Mouse (Mus musculus) brain, embryonic 14.5 days (tissue): Measurements from ENCODE around the gene Rims1. TPM values are rescaled to one million over a fixed set of nuclear protein-coding genes. Genes with fewer than 3 reads are reported as not detected.

ENCODE experiments used
- DNase-seq: peaks from one replicate; pipeline ENCODE4 v3.0.0-alpha.2; 2011; ENCODE audit warnings: low read depth
- CTCF ChIP-seq: fragments of 200-500 bp; IDR thresholded peaks from 2 replicates; pipeline ENCODE4 v1.5.1; 2012; ENCODE audit warnings: inconsistent platforms, mild to moderate bottlenecking, moderate library complexity, borderline replicate concordance; ENCODE audit not compliant: insufficient read depth, insufficient read length; ENCODE audit errors: extremely low read depth
- POLR2A ChIP-seq: fragments of 200-500 bp; IDR thresholded peaks from 2 replicates; pipeline ENCODE4 v1.6.1; 2012; ENCODE audit warnings: mild to moderate bottlenecking, inconsistent platforms, borderline replicate concordance; ENCODE audit not compliant: poor library complexity, insufficient read depth, insufficient read length, severe bottlenecking; ENCODE audit errors: extremely low read depth
- polyA plus RNA-seq: library from polyadenylated mRNA; depleted of rRNA; stranded (reverse); fragments of >200 nt; gene quantifications from 2 replicates; pipeline ENCODE4 v1.2.3, GENCODE M21; 2012

Gene Rims1
- polyA plus RNA-seq, 1 experiment: 37.9 TPM

DNA sequence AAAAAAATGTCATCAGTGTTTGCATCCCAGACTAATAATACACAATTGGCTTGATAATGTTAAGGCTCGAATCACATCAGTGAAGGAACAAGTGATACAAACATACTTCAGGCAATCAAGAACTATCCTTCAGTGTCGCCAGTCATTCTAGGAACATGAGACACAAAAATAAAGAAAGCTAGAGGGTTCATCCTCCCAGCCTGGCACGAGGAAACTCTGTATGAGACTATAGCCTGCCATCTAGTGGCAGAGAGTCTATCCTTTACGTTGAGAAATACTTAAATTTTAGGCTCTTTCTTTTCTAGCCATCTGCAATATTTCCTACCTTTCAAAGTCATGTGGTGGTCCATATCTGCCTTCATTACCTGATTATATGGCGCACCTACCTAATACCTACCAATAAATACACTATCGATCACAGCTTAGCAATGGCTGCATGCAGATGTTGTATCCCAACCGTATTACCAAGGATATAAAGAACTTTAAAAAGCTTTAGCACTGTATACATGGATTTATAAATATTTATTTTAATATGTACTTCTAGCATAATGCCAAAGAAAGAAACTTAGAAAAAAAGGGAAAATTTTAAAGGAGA is 318.4 kb downstream of the Rims1 start:
- peak; percentile 58 for DNase-seq
- TF ChIP-seq CTCF (peak; percentile 57; the same call in 1 of the 2 replicates), POLR2A (no peak)

DNA sequence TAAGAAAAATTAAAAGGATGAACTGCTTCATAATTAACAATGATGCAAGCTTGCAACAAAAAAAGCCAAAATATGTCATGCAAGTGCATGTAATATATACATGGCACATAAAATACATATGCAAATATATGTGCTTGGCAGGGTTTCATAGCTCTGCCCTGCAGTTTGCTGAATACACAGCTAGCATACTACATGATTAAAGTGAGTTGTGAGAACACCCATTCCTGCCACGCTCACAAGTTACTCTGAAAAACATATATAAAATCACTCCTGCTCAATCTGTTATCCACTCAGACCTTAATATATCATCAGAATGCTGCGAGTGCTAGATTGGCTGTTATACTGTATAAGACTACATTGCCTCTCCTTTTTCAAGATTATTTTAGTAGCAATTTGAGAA is 329.6 kb downstream of the Rims1 start:
- DNase-seq: peak; percentile 34
- TF ChIP-seq POLR2A: no peak
- no peak for TF ChIP-seq CTCF

DNA sequence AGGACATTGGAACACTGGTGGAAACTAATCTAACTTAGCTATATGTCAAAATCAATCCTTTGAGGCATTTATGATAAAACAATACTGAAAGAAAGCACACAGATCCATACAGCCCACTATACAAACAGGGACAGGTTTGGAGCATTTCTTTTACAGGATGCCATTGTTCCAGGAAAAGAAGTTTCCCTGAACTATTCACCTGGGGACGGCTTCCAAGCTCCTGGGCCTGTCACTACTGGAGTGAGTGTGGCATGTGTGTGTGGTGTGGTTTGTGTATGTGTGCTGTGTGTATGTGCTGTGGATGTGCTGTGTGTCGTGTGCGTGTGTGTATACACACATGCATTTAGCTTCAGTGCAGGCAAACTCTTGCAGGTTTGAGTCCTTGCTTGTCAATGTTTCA is 338.8 kb downstream of the Rims1 start:
- TF ChIP-seq POLR2A (no peak), CTCF (no peak)
- DNase-seq: no peak

DNA sequence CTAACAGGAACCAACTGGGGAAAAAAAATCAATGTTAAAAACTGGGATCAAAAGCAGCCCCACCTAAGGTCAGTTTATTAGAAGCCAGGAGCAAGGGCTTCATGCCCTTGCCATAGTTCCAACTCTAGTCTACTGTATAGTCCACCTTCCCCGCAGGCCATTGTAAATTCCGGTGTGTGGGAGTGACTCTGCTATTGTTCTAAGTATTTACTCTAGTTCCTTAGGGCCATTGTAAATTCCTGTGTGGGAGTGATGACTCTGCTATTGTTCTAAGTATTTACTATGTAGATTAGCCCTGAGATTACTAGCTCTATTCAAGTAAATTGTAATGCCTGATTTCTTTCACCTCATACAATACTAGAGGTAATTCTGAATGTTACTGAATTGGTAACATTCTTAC is 339.2 kb downstream of the Rims1 start:
- no peak for DNase-seq
- TF ChIP-seq POLR2A (no peak), CTCF (no peak)

DNA sequence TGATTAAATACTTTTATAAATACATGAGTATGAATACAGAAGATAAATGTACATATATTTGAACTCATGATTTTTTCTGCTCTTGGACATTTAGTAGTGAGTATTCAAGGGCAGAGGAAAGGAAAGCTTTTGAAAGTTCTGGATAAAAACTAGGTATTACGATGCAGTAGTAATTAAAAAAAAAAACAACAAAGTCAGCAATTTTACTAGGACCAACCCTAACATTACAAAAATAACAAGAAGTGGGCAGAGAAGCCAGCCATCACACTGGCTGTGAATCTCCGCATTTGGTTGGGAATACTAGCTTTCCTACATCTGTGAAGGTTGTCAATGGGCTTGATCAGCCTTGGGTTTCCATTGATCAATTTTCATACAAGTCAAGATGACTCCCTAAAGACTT is 381.8 kb downstream of the Rims1 start:
- no peak for DNase-seq
- TF ChIP-seq CTCF (no peak), POLR2A (no peak)

DNA sequence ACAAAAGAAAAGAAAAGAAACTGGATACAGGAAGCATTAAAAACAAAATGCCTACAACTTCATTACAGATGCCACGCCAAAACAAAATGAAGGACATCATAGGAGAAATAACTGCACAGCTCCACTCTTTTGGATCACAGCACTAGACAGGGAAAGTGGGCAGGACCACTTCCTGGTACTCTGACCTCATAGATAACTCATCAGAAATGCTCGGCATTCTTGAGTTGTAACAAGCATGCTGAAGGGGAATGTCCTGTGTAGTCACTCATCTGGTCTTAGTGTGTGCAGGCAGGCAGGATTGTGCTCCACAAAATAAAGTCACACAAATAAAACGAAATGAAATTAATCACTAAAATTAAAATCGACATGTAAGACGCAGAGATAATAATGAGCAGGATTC is 383.7 kb downstream of the Rims1 start:
- DNase-seq: no peak
- TF ChIP-seq CTCF (no peak), POLR2A (no peak)

DNA sequence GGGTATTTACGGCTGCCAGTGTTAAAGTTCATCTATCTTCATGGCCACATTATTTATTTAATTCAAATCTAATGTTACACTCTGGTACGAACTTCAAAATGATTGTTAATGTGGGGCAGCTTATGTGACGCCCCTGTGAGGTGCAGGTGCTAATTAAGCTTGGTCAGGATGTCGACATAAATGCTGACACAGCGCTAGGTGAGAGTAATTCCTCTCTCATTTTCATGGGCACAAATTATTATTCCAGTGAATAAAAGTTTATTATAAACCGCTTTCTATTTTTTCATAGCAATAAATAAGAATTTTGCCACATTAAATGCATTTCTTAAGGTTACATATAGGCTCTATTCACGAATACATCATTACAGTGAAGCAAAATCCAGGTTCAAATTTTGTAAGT is 395.6 kb downstream of the Rims1 start:
- TF ChIP-seq POLR2A: no peak
- TF ChIP-seq CTCF: no peak
- no peak for DNase-seq

DNA sequence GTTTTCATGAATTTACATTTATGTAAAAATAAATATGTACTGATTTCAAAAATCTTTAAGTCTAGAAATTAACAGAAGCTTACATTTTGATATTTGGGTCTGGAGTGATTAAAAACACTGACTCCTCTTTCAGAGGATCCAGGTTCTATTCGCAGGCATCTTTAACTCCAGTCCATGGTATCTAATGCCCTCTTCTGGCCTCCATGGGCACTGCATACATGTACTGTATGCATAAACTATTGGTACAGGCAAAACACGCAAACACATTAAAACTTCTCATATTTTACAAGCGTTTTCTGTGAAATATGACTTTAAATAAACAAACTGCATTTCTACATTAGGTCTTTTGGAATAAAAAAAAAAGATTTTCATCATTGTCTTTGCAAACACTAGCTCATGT is 419.4 kb downstream of the Rims1 start:
- DNase-seq: peak; percentile 30
- TF ChIP-seq CTCF (peak; percentile 41; the same call in 1 of the 2 replicates), POLR2A (no peak)

DNA sequence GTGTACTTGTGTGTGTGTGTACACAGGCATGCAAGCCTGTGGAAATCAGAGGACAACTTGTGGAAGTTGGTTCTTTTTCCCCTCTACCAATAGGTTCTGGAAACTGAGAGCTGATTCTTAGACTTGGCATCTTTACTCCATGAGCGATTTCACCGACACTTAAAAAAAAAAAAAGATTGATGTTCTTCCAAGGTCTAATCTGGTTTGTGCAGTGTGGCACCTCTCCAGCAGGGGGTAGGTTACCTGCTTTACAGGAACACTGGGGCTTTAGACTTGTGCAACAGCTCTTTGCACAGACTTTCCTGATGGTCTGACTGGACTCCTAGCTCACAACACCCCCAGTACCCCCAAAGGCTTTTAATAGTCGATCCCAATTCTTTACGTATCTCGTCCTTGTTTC is 428.1 kb downstream of the Rims1 start:
- DNase-seq: no peak
- TF ChIP-seq POLR2A (no peak), CTCF (peak; percentile 12; the same call in 1 of the 2 replicates)

DNA sequence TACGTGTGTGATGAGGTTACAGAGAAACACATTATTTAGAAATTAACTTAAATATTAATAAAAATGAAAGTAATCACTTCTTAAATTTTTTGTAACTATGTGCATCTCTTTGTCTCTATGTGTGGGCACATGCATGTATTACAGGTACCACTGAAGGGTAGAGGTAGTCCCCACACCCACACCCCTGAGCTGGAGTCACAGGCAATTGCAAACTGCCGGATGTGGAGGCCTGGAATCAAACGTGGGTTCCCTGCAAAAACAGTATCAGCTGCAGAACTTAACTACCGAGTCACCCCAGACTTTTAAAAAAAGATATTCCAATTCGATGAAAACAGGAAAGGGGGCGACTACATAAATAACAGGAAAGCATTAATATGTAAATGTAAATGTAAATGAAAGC is 428.7 kb downstream of the Rims1 start:
- DNase-seq: no peak
- TF ChIP-seq CTCF: no peak
- no peak for TF ChIP-seq POLR2A

DNA sequence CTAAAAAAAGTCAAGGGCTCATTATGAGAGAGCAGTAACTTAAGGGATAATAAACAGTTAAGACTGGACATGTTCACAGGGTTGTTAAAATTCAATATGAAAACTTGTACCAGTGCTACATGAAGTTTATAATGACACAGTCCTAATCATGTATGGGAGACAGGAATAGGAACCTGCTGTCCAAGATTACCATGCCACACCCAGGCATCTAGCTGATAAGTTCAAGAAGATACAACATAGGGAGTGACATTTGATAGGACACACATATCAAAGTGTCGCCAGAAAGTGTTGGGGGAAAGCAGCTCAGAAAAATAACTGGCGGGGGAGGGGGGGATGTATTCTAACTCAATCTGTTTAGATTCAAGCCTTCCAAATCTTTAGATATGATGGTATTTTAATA is 449.6 kb downstream of the Rims1 start:
- no peak for DNase-seq
- TF ChIP-seq POLR2A (no peak), CTCF (no peak)

DNA sequence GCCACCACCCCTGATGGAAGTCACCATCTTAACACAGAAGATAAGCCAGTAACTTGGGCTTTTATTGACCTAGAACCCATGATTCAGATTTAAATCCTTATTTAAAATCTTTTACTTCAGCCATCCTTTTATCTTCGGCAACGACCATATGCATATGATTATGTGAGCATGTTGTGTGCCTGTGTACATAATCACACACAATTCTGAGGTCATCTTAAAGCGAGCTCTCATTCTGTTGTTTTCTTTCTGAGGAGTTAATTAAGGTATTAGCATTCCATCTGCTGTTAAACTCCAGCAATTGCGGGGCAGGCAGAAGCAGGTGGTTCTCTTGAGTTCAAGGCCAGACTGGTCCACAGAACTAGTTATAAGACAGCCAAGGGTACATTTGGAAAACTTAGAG is 452.1 kb downstream of the Rims1 start:
- DNase-seq: peak; percentile 45
- TF ChIP-seq CTCF (no peak), POLR2A (no peak)
